Mouse (Mus musculus) spleen, postnatal 10 days (tissue): ENCODE measurements around the gene Polr3b.

Experiments used
- DNase-seq, 2 experiments: peaks; one replicate each; pipeline ENCODE4 v3.0.0; 2021 to 2022; ENCODE audit warnings: low spot score in 2 of 2

The Polr3b gene

DNA sequence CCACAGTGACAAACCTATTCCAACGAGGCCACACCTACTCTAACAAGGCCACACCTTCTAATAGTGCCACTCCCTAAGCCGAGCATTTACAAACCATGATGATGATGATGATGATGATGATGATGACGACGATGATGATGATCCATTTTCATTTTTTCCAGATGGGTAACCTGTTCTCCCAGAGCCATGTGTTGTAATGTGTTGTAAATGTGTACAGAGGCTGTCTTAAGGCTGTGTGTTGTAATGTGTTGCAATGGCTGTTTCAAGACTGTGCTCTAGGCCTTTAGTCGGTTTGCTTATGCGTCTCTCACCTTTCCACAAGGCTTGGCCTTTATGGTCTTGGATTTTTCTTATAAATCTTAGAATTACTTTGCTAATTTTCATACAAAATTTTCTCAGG lies 40.0 kb downstream of the Polr3b start:
- DNase-seq = no peak

DNA sequence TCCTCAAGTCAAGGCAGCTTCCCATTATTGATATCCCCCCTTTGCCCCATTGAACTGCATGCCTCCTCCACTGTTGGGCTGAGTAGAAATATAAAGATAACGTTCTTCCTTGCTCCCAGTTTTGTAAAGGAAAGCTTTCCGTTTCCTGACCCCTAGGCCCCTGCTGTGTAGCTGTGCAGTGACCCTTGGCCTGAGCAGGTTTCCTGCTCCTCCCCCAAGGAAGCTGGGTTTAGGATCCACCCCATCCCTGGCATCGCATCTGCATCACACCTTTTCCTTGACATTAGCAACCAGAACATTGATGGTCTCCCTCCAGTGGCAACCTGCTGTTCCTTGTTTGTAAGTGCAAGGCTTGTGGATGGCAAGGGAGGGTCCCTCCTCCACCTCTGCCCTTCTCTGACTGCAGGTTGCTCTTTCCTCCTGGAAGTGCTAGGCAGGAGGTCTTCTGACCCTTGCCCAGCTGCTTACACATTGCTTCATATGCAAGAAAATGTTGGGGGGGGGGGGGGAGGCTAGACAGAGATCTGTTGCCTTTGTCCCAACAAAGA lies 43.7 kb downstream of the Polr3b start:
- DNase-seq = no peak

DNA sequence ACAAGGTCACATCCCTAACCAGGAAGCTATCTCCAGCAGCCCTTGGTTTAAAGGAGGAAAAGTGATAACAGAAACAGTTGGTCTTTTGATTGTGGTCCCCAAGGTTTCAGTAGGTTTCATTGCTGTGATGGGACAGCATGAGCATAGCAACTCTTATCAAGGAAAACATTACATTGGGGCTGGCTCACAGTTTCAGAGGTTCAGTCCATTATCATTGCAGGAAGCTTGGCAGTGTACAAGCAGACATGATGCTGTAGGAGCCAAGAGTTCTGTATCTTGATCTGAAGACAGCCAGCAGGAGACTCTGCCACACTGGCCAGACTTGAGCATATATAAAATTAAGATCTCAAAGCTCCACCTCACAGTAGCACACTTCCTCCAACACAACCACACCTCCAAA lies 53.6 kb downstream of the Polr3b start:
- DNase-seq = no peak

DNA sequence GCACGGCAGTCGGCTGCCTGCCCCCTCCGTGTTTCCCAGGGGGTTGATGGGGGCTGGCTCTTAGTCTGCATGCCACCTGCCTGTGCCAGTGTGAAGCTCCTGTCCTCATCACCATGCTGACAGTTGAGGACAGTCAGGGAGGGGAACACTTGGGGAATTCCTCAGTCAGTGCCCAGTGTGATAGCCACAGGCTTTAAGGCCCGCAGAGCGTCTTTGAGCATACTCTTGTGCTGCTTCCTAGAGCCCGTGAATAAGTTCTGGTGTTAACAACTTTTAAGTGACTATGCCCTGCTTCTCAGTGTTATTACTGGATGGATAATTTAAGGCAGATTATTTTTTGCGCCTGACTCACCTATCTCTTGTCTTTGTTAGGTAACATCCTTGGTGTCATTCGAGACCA lies 54.4 kb downstream of the Polr3b start:
- DNase-seq = no peak

DNA sequence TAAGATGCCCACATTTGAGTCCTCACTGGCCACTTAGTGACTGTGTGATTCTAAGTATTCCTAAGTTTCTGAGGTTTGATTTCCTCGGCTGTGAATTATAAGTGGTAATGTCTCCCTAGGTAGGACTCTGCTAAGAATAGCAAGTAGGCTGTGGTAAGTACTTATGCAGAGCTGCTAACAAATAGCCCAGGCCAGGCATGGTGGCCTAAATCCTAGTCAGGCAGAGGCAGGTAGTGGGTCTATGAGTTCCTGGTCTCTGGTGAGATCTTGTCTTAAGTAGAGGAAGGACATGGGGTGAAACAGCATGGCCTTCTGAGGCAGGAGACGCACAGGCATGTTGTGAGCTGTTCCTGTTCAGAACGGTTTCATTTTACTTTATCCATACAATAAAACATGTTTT lies 55.8 kb downstream of the Polr3b start:
- DNase-seq = no peak

DNA sequence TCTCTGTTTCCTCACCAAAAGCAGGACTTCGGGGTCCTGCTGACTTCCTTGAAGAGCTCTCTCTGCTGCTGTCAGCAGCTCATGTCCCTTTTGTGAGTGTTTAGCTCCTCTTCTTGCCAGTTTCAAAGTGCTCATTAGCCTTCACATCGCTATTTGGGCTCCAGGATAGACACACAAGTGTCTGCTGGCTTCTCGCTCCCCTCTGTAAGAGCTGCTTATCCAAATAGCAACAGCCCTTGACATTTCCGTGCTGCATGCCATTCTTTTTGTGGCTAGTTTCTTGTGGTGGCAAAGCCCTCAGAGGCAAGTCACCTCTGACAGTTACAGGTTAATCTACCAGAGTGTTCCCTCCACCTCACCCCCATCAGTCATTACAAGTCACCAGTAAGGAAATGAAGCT lies 56.3 kb downstream of the Polr3b start:
- no peak for DNase-seq

DNA sequence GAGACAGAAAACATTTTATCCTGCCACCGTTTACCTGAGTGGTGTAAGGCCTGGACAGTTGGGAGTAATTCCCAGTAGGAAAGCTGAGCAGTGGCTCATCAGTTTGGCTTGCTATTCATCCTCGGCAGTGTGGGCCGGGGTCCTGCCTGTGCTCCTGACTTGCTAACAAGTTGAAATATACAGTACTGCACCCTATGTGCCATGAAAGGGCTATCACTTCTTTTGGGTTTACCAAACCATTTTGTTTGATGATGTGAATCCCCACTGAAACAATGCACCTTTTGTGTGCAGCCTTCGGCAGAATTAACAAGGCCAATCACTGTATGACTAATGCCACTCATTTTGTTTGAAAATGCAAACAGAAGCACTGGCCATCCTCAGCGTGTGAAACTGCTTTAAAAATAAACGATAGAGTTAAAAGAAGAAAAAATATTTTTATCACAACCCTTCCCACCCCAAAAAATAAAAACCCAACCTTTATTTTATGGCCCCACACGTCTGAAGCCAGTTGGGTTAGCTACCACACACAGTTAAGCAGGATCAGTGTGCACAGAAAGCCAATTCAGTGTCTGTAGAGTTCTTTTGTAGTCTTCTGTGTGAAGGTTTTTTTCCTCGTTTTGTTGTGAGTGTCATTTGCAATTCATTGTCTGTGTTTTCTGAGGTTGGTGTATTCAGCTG lies 63.5 kb downstream of the Polr3b start:
- DNase-seq = no peak

DNA sequence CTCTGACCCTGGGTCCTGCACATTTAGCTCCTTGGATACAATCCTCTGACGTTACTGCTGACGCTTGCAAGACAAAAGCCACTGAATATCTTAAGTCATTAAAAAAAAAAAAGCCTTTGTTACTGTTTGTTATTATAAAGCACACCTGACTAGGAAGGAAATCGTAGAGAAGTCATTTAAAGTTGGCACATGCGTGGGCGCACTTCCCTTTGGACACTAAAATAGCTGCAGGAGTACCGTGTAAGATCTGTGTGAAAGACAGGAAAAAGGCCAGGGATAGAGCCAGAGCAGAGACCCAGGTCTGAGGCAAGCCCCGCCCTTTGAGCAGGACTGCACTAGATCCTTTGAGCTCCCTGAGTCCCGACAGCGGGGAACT lies 64.0 kb downstream of the Polr3b start:
- DNase-seq = no peak

DNA sequence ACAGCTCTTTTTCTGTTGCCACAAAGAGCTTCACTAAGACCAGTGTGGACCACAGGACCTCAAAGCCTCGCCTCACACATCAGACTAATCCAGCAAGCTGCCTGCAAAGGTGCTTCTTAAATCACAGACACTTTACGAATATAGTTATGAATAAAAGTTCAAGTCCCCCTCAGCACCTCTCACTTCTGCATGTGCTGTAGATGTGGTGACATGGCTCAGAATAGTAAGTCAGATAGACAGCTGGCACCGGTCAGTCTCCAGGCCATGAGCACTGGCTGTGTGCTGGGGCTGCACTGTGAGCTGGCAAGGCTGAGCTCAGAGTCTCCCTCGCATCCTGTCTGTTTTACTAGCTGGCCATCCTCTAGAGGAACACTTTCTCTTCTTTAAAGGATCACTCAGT lies 64.6 kb downstream of the Polr3b start:
- no peak for DNase-seq

DNA sequence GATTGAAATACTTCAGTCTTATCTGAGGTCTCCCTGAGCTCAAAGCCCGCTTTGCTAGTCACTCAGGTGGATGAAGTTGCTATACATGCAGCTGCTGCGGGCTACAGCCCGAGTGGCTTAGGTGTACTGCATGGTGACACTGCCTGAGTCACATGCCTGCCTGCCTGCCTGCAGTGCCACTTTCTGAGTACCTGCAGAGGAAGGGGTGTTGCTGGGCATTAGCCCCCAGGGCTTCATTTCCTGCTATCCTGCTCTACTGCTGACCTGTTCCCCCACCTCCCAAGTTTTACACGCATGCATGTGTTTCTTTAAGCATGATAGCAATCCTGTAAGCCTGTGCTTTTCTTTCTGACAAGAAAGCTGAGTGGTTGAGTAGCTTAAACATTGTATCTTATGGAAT lies 65.6 kb downstream of the Polr3b start:
- no peak for DNase-seq

DNA sequence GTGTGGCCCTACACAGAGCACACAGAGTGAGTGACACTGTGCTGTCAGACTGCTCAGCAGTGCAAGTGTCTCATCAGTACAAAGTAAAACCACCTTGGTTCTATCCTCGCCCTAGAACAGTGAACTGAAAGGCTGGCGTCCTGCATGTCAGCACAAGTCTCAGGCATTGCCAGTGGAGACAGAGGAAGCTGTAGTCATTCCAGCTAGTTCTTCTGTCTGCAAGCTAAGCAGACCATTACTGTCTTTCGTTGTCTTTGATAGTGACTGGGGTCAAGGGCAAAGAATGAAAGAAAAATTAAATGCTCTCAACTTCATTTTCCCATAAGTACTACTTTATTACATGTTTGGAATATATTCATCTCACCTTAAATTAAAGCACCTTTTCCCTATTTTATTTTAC lies 67.8 kb downstream of the Polr3b start:
- no peak for DNase-seq

DNA sequence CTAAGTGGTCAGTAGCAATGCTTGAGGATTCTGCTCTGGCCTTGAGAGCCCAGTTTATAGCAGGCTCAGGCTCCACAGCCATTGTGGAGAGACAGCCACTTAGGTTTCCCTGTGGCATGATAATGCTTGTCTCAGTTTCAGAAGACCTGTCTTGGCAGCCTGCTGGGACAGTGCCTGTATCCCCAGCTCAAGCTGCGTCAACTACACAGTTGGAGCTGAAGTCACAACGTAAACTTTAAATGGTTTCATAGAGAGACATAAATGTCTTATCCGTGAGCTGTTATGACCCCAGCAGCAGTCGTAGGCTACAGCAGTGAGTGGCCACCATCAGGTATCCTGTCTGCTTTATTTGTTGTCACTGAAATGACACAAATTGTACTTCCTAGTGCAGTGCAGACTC lies 68.7 kb downstream of the Polr3b start:
- DNase-seq = no peak

DNA sequence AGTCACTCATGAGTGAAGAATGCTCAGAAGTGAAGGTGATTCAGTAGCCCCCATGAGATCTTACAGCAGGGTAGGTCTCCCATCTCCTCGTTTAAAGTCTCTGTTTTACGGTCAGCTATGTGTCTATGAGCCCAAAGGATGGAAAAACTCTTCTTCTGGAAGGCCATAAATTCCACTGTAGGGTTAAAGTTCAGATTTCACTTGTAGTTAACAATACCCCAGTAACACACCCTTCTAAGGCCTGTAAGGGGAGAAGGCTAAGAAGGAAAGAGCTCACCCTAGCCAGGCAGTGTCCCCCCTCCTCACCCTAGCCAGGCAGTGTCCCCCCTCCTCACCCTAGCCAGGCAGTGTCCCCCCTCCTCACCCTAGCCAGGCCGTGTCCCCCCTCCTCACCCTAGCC lies 69.6 kb downstream of the Polr3b start:
- DNase-seq = no peak

DNA sequence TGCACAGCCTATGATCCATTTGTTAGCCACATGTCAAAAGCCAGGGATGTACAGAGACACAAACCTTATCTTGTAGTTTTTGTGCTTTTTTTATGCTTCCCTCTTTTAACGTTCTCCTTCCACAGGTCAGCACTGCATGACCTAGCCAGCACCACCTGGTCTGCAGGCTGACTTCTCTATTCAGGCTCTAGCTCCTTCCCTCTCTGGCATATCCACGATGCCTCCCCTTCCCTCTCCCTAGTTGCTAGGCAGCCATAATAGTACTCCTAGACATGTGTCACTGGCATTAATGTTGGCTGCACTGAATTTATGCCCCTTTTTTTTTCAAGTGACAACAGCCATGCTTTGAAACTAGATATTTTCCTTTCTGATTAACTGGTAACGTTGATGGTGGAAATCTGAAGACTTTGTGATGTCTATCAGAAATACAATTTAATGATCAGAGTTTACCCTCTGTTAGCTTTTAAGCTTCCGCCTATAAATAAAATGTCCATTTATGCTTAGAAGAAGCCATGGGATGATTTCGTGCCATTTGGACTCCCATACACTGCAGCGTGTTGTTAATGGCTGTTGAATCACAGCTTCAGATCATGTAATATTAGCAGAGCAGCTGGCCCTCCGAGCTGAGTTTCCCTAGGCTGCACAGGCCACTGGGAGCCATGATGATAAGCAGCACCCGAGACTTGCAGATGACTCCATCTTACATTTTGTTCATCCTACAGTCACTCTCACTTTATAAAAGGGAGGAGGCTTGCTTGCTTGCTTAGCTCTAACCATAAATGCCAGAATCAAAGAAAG lies 71.9 kb downstream of the Polr3b start:
- no peak for DNase-seq

DNA sequence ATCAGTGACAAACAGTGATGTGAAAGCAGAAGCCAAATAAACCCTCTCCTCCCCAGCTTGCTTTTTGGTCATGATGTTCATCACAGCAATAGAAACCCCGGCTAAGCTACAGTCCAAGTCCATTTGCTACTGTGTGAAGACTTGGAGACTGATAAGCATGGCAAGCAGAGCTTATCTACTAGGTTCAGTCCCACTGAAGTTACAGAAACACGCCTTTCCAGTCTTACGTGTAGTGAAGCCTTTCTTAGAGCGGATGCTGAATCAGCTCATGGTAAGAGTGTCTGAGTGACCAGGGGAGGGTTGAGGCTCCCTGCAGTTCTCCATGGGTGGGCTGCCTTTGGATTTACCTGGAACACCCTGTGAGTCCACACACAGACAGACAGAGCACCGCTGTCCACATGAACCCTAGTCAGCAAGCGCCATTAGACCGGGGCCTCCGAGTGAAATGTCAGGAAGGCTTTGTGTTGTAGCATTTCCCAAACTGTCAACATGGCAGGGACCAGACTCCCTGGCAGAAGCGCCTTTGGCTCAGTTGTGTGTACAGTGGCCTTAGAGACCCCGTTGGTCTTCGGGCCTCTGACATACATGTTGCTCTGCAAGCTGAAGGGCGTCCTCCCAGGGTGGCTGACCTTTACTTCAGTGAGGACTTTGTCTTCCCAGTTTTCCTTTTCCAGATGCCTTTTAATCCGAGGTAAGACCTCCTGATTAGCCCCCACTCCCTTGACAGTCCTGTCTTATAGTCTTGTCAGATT lies 78.3 kb downstream of the Polr3b start:
- DNase-seq = peak; percentile 35 to 39

DNA sequence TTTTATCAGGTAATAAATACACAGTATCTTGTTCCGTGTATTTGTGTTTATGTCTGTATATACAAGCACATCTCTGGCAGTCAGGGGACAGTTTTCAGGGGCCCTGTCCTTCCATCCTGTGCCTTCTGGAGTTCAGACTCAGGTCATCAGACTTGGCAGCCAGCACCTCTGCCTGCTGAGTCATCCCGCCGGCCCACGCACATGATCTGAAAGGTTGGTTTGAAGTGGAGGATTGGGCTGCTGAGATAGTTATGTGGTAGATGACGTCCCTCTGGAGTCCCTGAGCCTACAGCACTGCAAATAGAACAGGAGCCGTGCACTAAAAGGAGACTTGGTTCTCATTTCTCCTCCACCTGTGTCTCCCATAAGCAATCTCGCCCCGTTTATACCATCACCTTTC lies 79.0 kb downstream of the Polr3b start:
- peak; percentile 39 to 72 for DNase-seq

DNA sequence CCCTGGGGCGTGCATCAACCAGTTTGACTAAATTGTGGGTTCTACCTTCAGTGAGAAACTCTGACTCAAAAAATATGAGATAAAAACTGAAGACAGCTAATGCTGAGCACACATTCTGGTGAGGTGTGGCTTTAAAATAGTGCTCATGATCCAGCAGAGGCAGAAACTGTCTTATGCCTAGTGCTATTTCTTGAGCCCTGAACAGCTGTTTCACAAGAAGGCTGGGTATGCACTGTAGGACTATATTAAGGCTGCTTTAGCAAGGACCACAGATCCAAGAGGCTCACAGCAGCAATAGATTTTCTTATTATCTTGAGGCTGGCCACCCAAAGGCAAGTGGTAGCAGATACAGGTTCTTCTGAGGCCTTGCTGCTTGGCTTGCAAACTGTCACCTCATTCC lies 80.0 kb downstream of the Polr3b start:
- DNase-seq = no peak

DNA sequence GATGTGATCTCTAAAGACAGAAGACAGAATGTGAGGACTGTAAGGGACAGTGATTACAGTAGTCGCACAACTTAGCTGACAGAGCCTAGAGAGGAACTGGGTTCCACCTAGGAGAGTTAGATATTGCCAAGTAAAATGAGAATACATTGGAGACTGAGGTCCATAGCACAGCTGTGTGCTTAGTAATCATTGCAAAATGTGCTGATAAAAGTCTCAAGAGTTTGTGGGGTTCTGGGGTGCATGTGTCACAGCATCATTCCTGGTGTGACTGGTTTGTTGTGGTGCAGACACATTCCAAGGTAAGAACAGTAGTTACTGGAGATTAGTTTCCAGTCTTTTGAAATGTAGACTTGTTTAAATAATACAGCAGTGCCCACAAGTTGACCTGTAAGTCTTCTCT lies 82.5 kb downstream of the Polr3b start:
- no peak for DNase-seq

DNA sequence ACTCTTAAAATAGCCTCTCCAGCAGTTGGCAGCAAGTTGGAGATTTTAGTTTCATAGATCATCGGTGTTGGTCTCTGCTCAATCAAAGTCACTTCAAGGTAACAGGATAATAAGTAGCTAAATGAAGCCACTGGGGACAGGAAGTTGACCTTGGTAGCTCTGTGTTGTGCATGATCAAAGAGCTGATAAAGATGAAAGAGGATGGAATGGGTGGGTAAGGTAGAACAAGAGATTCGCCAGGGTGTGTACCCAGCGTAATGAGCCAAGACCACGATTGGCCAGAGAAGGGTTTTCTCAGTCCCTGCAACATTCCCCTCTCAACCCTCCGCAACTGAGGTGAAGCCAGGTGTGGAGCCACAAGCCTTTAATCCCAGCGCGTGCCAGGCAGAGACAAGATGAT lies 83.1 kb downstream of the Polr3b start:
- no peak for DNase-seq

DNA sequence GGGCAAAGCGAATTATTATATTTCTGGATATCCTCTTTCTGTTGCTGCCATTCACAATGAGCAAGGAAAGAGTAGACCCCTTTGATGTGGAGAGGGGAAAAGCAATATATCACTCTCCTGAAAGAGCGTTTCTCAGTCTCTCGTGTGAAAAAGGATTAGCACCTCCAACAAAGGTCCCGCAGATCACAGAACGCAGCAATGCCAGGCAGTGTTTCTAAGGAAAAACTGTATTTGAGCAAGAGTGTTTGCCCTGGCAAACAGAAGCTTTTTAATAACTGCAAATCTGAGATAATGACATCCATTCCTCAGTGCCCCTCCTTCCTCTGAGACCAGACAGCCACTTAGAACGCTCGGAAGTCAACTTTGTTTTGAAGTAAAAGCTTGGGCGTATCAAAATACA lies 84.5 kb downstream of the Polr3b start:
- DNase-seq = no peak

DNA sequence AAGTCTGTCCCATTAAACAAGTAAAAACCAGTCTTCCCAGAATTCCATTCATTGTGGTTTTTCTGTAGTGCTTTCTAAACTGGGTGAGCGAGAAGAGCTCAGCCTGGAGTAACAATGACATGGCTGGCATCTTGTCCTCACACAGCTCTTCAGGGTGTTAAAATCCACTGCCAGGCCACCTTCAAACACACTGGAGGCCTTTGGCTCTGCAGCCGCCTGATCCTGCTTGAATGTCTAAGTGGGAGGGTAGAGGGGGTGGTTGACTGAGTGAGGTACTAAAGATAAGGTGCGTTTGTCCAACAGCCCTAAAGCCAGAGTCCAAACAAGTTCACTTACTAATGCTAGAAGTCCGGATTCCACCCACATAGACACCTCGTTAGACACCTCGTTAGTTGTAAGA lies 85.1 kb downstream of the Polr3b start:
- no peak for DNase-seq

DNA sequence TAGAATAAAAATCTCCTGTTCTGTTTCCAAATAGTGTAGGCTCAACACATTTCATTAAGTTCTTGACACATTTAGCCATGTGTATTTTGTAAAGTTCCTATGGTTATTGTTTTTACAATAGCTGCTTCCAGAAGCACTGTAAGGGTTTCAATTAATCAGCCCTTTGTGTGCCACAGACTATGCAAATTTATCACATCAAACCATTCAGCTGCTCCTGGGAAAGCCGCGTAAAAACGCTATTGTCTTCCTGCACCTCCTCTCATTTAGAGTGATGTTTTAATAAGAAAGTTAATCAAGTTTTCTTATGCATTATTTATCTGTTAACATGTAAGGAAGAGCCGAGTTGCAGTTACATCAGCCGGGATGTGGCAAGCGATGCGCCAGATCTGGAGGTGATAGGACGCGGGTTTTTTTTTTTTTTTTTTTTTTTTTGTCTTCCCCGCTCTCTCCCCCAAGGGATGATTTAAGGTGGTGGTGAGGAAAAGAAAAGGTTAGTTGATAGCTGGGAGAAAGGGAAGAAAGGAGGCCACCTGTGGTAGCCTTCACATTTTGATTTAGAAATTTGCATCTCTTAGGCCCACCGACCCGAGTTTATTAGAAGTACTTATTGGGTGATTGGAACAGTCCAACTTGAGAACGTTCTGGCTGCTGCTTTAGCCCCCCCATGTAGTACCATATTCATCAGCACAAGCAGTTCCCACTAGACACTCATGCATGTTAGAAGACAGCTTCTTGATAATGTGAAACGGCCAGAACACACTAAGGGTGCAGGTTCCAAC lies 85.8 kb downstream of the Polr3b start:
- no peak for DNase-seq
